Mouse (Mus musculus) small intestine, adult 2 months (tissue): ENCODE results near the gene Cipc.

Experiments
- CTCF ChIP-seq: fragments of 200-500 bp; IDR thresholded peaks from 2 replicates; pipeline ENCODE4 v1.5.1; 2012; ENCODE audit warnings: low read depth, mild to moderate bottlenecking, control low read depth, inconsistent platforms, low read length, moderate library complexity, mixed read lengths; ENCODE audit not compliant: insufficient replicate concordance, insufficient read length; ENCODE audit errors: extremely low read depth
- POLR2A ChIP-seq: fragments of 200-500 bp; IDR thresholded peaks from 2 replicates; pipeline ENCODE4 v1.6.1; 2012; ENCODE audit warnings: low read depth, mild to moderate bottlenecking, control low read depth, inconsistent platforms, low read length, moderate library complexity

DNA sequence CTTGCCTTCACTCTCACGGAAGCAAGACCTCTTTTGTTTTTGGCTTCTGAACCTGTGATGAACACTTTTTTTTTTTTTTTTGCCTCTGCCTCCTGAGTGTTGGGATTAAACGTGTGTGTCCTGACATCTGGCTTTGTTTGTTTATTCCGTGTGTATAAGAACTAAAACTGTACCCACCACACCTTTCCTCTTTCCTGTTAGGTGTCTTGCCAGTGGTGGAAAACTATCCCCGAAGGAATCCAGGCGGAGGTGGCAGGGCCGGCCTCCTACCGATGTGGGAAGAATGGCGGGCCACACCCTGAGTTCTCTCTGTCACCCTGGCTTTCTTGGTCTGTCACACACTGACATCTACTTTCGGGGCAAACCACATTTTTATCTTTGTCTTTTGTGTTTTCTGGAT lies 8.3 kb upstream of the Cipc start:
- TF ChIP-seq CTCF (no peak), POLR2A (no peak)
